26 mouse cellular contexts compared by ENCODE assay signal in genomic region chr9:61306306-61306705, GRCm38 (mm10).
DNase-seq lines count a peak whose midpoint lies in the region; ATAC-seq and TF ChIP-seq lines count a peak whose summit lies in the region.
"Had no signal": no experiment of that assay in that cellular context is flagged by ENCODE, and none has a peak within 500 bp of the region (broad histone marks: within the 10 kb centered on the region; RNA-seq: fewer than 3 reads in every experiment).

No protein-coding gene starts in this region.

- POLR2A ChIA-PET in Patski (lab: Charles Lee): interaction anchor here (1.1 kb wide), 1 partner anchor 98 kb away, joined by 4 read pairs; no protein-coding TSS in a partner anchor

- H3K27me3 ChIP-seq in intestine, embryonic 14.5 days (replicated peaks; ENCODE audit: control insufficient read depth, insufficient read depth, low read length): no peaks in the 10 kb centered on the region
- H3K27me3 ChIP-seq in intestine, postnatal 0 days (replicated peaks; ENCODE audit: control insufficient read depth, insufficient read depth, low read length): no peaks in the 10 kb centered on the region
- H3K27me3 ChIP-seq in Patski: no peaks in the 10 kb centered on the region
- peaks cover 17% of the 10 kb centered on the region for H3K27me3 ChIP-seq in kidney, embryonic 15.5 days
- 0 out of 2 replicates have a peak, but pooled peaks cover 6% of the 10 kb centered on the region for H3K27me3 ChIP-seq in midbrain, embryonic 15.5 days (replicated peaks)
- peaks cover 63% of the 10 kb centered on the region for H3K27me3 ChIP-seq in heart, embryonic 11.5 days (ENCODE audit: control insufficient read depth, insufficient read depth, low read length)

- H3K9ac ChIP-seq in intestine, embryonic 14.5 days (ENCODE audit: low read length): no peak overlapping the region
- no peak overlapping the region for H3K9ac ChIP-seq in intestine, postnatal 0 days (ENCODE audit: low read depth, low read length)
- no peak overlapping the region for H3K9ac ChIP-seq in kidney, embryonic 15.5 days
- H3K9ac ChIP-seq in midbrain, embryonic 15.5 days: no peak overlapping the region
- no peak overlapping the region for H3K9ac ChIP-seq in heart, embryonic 11.5 days (ENCODE audit: low read depth, low read length)
- H3K9ac ChIP-seq: embryonic facial prominence, embryonic 15.5 days; forebrain, embryonic 13.5 days; heart, embryonic 13.5 days; limb, embryonic 12.5 days; liver, embryonic 12.5 days; midbrain, embryonic 13.5 days had no signal

- CTCF ChIA-PET in Patski (lab: Charles Lee): interaction anchor here (0.8 to 1.1 kb wide), 2 partner anchors 17 to 106 kb away, joined by 3 read pairs; no protein-coding TSS in a partner anchor

- H3K4me1 ChIP-seq in intestine, embryonic 14.5 days (replicated peaks; ENCODE audit: control insufficient read depth, insufficient read depth, low read length): peaks cover 4% of the 10 kb centered on the region; the same call in 1 of the 2 replicates
- 0 out of 2 replicates have a peak, but pooled peaks cover 5% of the 10 kb centered on the region for H3K4me1 ChIP-seq in intestine, postnatal 0 days (replicated peaks; ENCODE audit: control insufficient read depth, insufficient read depth, low read length)
- peaks cover 37% of the 10 kb centered on the region for H3K4me1 ChIP-seq in kidney, embryonic 15.5 days
- H3K4me1 ChIP-seq in midbrain, embryonic 15.5 days: 0 out of 2 replicates have a peak, but pooled peaks cover 6% of the 10 kb centered on the region
- no peaks in the 10 kb centered on the region; the same call in none of the 2 replicates for H3K4me1 ChIP-seq in heart, embryonic 11.5 days (ENCODE audit: control insufficient read depth, insufficient read depth, low read length)
- H3K4me1 ChIP-seq: embryonic facial prominence, embryonic 15.5 days; forebrain, embryonic 13.5 days had no signal

- no peak overlapping the region for H3K4me2 ChIP-seq in intestine, embryonic 14.5 days (ENCODE audit: low read length)
- no peak overlapping the region for H3K4me2 ChIP-seq in intestine, postnatal 0 days (replicated peaks; ENCODE audit: low read depth)
- H3K4me2 ChIP-seq in kidney, embryonic 15.5 days: no peak overlapping the region
- H3K4me2 ChIP-seq in midbrain, embryonic 15.5 days: no peak overlapping the region
- H3K4me2 ChIP-seq in heart, embryonic 11.5 days: no peak overlapping the region
- H3K4me2 ChIP-seq: embryonic facial prominence, embryonic 15.5 days; forebrain, embryonic 13.5 days; heart, embryonic 13.5 days; limb, embryonic 12.5 days; liver, embryonic 12.5 days; midbrain, embryonic 13.5 days had no signal

- H3K36me3 ChIP-seq in intestine, embryonic 14.5 days (ENCODE audit: control insufficient read depth, insufficient read depth, low read length): no peaks in the 10 kb centered on the region
- H3K36me3 ChIP-seq in intestine, postnatal 0 days (ENCODE audit: control insufficient read depth, insufficient read depth): no peaks in the 10 kb centered on the region
- H3K36me3 ChIP-seq in kidney, embryonic 15.5 days: no peaks in the 10 kb centered on the region
- H3K36me3 ChIP-seq in midbrain, embryonic 15.5 days (replicated peaks): no peaks in the 10 kb centered on the region
- no peaks in the 10 kb centered on the region for H3K36me3 ChIP-seq in heart, embryonic 11.5 days (ENCODE audit: control insufficient read depth, insufficient read depth, low read length)
- H3K36me3 ChIP-seq: embryonic facial prominence, embryonic 10.5 days; embryonic facial prominence, embryonic 15.5 days; heart, embryonic 13.5 days; limb, embryonic 12.5 days; liver, embryonic 12.5 days; midbrain, embryonic 13.5 days had no signal

- no peak for DNase-seq in intestine, embryonic 14.5 days (ENCODE audit: low spot score)
- peak; percentile 93 for DNase-seq in Patski (ENCODE audit: low read depth, low spot score)
- DNase-seq in kidney, postnatal 25 days: peak; percentile 86 to 92
- DNase-seq in heart, adult 11 months: no peak
- DNase-seq: adrenal gland, postnatal 10 days; cerebellum, adult 8-10 months; cerebellum, postnatal 25 days; gastrocnemius, postnatal 14 days; heart, postnatal 10 days; layer of hippocampus, adult 9-11 months; lung, adult 2 months; lung, postnatal 10 days; thymus, postnatal 4 days had no signal

- TF ChIP-seq CTCF in intestine, postnatal 0 days (IDR thresholded peaks at IDR 0.05; ENCODE audit: low read depth): no peak
- no peak for TF ChIP-seq CTCF in Patski (IDR thresholded peaks at IDR 0.05)

- ATAC-seq in intestine, embryonic 14.5 days (replicated peaks; ENCODE audit: low FRiP score, low TSS enrichment, low read depth): 0 out of 2 replicates have a peak, but pooled peaks have one; percentile 60
- ATAC-seq in intestine, postnatal 0 days: no peak
- ATAC-seq in Patski: peak; percentile 39
- peak; percentile 80 for ATAC-seq in kidney, embryonic 15.5 days (replicated peaks; ENCODE audit: low FRiP score)
- ATAC-seq in midbrain, embryonic 15.5 days (replicated peaks): no peak
- ATAC-seq in heart, embryonic 11.5 days (replicated peaks; ENCODE audit: insufficient number of reproducible peaks, low FRiP score, low TSS enrichment): no peak
- ATAC-seq: forebrain, embryonic 13.5 days; hindbrain, postnatal 0 days; liver, embryonic 12.5 days; midbrain, embryonic 13.5 days had no signal

- WGBS in intestine, embryonic 14.5 days: 48% methylated on average over 9 of the region's 9 CpGs
- 33% methylated on average over 9 of the region's 9 CpGs for WGBS in intestine, postnatal 0 days
- WGBS in kidney, embryonic 15.5 days: 66% methylated on average over 9 of the region's 9 CpGs
- WGBS in midbrain, embryonic 15.5 days: 83% methylated on average over 9 of the region's 9 CpGs
- WGBS in heart, embryonic 11.5 days (ENCODE audit: insufficient replicate concordance): 88% methylated on average over 9 of the region's 9 CpGs

- H3K27ac ChIP-seq in intestine, embryonic 14.5 days (ENCODE audit: low read depth): no peak overlapping the region
- H3K27ac ChIP-seq in intestine, postnatal 0 days (ENCODE audit: low read depth, low read length): no peak overlapping the region
- H3K27ac ChIP-seq in kidney, embryonic 15.5 days: 0 out of 2 replicates have a peak overlapping the region, but pooled peaks have one; percentile 49
- H3K27ac ChIP-seq in midbrain, embryonic 15.5 days: no peak overlapping the region
- H3K27ac ChIP-seq in heart, embryonic 11.5 days (ENCODE audit: low read depth, low read length): no peak overlapping the region
- H3K27ac ChIP-seq: embryonic facial prominence, embryonic 10.5 days; embryonic facial prominence, embryonic 15.5 days; forebrain, embryonic 13.5 days; heart, embryonic 13.5 days; hindbrain, postnatal 0 days; limb, embryonic 12.5 days; liver, embryonic 12.5 days; macrophage; midbrain, embryonic 13.5 days had no signal

- H3K4me3 ChIP-seq in intestine, embryonic 14.5 days (ENCODE audit: low read depth, low read length): no peak overlapping the region
- no peak overlapping the region for H3K4me3 ChIP-seq in intestine, postnatal 0 days (ENCODE audit: low read depth, low read length)
- no peak overlapping the region for H3K4me3 ChIP-seq in kidney, embryonic 15.5 days (replicated peaks)
- H3K4me3 ChIP-seq in midbrain, embryonic 15.5 days: no peak overlapping the region
- H3K4me3 ChIP-seq in heart, embryonic 11.5 days (ENCODE audit: low read depth, low read length): no peak overlapping the region
- H3K4me3 ChIP-seq: embryonic facial prominence, embryonic 10.5 days; embryonic facial prominence, embryonic 15.5 days; forebrain, embryonic 13.5 days; heart, embryonic 13.5 days; limb, embryonic 12.5 days; liver, embryonic 12.5 days; midbrain, embryonic 13.5 days had no signal

- in situ Hi-C loops in Patski (cut with MboI; ENCODE audit: low pct_unique_long_range_greater_than_20kb): loop anchor here (5.0 to 10.0 kb wide), 2 partner anchors 58 to 289 kb away; no protein-coding TSS in a partner anchor

- H3K9me3 ChIP-seq in intestine, embryonic 14.5 days (ENCODE audit: control insufficient read depth, low read length): no peaks in the 10 kb centered on the region
- H3K9me3 ChIP-seq in intestine, postnatal 0 days (ENCODE audit: control insufficient read depth): no peaks in the 10 kb centered on the region
- no peaks in the 10 kb centered on the region for H3K9me3 ChIP-seq in kidney, embryonic 15.5 days (replicated peaks)
- no peaks in the 10 kb centered on the region for H3K9me3 ChIP-seq in midbrain, embryonic 15.5 days
- no peaks in the 10 kb centered on the region for H3K9me3 ChIP-seq in heart, embryonic 11.5 days (replicated peaks; ENCODE audit: control insufficient read depth, low read length)
- H3K9me3 ChIP-seq: embryonic facial prominence, embryonic 10.5 days; embryonic facial prominence, embryonic 15.5 days; forebrain, embryonic 13.5 days; heart, embryonic 13.5 days; limb, embryonic 12.5 days; liver, embryonic 12.5 days; midbrain, embryonic 13.5 days had no signal

Comparison
In these comparisons a context has a peak if more than half of its experiments do, and no peak if none do; other contexts are left out.
1. ATAC-seq: peak in intestine, embryonic 14.5 days (single experiment), Patski (single experiment) and kidney, embryonic 15.5 days (single experiment); none in intestine, postnatal 0 days (single experiment), midbrain, embryonic 15.5 days (single experiment) and heart, embryonic 11.5 days (single experiment).
2. DNase-seq: peak in Patski (single experiment) and kidney, postnatal 25 days (2 of 2); none in intestine, embryonic 14.5 days (single experiment) and heart, adult 11 months (single experiment).